Mouse (Mus musculus) granulocyte monocyte progenitor cell, adult 5-6 weeks (primary cell): ENCODE results near the gene Gypa. TPM values are rescaled to one million over a fixed set of nuclear protein-coding genes. Genes with fewer than 3 reads are reported as not detected.

ENCODE experiments used
- ATAC-seq: replicated peaks from 2 replicates; pipeline ENCODE4 v1.8.0; 2016; ENCODE audit warnings: mild to moderate bottlenecking, moderate TSS enrichment, inconsistent platforms; ENCODE audit not compliant: poor library complexity, severe bottlenecking
- total RNA-seq, 2 experiments: library from RNA; stranded (forward) in 1 of 2; stranded (reverse) in 1 of 2; fragments of 200-712, 200-1000 nt in 1 of 2; fragments of >200 nt in 1 of 2; fragmentation: Nextera tagmentation in 1 of 2; gene quantifications; 2 replicates each; pipeline ENCODE4 v1.2.3; 2014 to 2017

The Gypa gene
- not detected in 2 replicates for total RNA-seq (2014; fragmentation: Nextera tagmentation)
- 0.52 TPM in 1 of 2 replicates, not detected in the other for total RNA-seq (2017)

DNA sequence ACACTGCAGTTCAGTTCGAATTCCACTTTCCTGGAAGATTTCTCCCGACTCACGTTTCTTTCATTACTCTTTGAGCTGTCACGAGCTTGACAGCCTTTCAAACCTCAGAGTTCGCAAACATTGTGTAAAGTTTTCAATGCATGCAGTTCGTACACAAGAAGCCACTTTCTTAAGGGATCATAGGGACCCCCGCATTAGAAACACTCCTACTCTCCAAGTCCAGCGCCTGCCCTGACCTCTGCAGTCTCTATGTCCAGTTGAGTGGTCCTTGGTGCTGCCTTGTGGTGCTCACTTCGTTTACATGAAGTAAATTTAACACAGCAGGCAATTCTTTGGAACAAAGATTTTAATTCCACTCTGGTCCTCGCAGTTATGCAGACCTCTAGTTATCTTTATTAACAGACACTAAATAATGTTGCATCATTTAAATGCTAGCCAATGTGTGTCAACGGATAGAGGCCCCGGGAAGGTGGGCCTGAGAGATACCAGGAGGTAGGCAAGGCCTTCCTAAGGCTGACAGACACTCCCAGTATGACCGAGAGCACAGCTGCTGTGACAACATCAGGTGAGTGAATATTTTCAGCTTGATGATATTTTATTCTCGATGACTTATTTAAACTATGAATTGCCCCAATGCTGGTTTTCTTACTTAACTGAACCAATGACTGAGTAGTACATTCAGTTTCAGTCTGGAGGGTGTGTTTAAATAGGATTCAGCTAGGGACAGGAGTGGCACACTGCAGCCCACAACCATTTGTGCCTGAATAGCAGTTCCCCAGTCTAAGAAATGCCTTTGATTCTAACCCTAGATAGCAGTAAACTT is at the start of gene Gypa:
Gene Gypa (plus strand): TSS at position 259 of the 823 bp plus-strand sequence.
- ATAC-seq = no peak; the same call in 1 of the 2 replicates

DNA sequence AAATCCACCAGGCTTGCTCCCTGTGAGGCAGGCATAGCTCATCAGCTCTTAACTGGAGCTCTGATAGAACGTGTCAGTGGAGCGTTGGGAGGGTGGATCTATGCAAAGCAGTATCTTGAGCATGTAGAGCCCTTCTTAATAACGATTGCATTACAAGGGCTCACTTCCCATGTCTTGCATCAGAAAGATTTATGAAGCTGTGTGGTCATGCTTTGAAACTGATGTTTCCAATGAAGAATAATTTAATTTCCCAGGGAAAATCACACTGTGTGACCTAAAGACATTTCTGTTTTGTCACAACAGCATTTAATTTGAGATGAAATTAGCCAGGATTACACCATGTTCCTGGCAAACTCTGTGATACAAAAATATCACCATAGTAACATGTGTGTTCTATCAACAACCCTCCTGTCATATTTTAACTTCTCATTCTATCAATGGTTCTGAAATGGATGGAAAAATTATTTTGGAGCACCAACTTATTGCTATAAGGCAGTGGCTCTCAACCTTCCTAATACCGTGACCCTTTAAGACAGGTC is 49.0 kb upstream of the Gypa start:
- ATAC-seq = peak; percentile 25; the same call in 1 of the 2 replicates

DNA sequence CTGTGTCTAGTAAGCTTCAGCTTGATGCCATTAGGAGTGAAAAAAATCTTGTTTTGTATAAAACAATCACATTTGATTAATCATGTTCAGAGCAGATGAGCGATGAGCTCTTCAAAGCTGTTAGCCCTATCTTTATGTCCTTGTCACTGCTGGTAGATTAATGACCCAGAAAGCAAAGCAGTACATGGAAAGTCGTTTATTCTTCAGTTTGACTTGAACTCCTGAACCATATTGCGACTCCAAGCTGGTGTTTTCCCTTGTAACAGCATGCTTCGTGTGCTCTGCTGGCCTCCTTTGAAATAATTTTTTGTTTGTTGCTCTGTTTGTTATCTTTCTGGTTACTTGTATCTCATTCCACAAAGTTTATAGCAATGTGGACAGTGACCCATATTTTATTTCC is 46.4 kb upstream of the Gypa start:
- ATAC-seq = no peak

DNA sequence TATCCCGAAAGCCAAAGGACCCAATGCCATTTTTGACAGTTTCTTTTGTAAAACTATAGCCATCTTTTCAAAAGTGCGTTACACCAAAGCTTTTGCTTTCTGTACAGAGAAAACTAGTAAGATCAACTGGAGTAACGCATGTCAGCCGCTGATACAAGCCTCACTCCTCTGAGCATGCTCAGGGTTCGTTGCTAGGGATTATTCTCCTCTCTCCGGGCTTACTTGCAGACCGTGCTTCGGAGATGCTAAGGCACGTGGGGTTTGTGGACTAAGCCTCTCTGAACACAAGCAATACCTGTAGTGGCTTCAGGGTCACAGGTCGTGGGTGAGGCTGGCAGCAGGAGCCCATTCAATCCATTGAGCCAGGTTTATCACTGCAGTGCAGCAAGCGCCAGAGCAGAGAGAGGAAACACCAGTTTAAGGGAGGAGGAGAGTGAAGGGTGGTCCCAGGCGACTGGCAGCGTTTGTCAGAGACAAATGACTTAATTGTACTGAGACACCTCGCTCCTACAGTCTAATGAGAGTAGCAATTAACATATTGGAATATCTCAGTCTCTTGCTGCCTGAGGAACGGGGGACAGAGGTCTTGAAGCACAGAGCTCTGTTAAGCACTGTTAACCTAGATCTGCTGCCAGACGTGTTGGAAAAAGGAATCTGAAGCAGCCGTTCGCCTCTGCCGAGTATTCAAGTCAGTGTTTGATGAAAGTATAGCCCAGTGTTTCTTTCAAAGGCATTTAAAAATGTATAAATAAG is 41.5 kb upstream of the Gypa start:
- ATAC-seq = no peak

DNA sequence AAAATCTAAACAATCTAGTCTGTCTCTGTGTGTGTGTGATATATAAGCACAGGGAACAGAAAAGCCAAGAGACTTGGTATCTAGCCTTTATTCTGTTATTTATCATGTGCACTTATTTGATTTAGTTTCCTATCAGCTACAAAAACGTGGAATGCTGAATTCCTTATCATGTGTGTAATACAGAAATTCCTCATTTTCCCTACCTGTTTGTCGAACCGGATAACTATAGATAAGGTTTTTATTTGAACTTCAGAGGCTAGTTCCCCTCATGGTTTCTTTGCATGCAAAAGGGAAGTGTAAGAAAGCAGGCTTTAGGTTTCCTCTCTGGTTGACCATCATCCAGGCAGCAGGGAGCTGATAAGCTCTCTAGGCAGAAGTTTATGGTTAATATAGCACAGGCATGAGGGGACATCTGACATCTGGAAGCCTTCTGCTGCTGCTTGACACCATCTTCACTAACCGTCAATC is 30.1 kb upstream of the Gypa start:
- peak; percentile 93 for ATAC-seq

DNA sequence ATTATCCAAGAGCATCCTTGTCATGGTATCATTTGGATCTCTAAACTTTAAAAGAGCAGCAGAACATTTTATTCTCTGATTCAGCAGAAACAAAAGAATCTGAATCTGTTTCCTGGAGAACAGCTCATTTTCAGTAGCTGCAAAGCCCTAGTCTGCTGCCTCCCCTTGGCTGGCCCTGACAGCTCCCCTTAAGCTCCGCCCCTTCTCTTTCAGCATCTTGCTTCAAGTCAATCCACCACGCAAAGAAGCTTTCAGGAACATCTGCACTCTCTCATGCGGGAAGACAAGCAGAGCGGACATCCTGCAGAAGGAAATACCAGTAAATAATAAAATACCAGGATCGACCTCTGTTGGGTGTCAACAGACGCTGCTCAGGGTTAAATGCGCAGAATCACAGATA is 18.6 kb upstream of the Gypa start:
- ATAC-seq = 0 out of 2 replicates have a peak, but pooled peaks have one; percentile 46

DNA sequence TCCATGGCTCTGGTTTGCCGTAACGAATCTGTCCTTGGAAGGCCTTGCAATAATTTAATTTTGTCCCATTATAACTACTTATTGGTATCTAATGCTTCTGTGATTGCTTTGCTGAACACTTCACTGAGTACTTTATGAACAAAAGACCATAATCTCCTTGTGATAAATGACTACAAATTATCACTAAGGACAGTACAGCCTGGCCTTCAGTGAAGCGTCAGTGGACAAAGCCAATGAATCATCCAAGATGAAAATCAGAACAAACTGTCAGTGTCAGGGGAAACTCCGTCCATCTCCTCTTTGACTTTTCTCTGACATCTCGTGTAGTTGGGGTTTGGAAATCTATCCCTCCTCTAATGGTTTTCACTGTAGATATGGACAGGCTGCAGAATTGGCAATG is 15.4 kb upstream of the Gypa start:
- no peak for ATAC-seq

DNA sequence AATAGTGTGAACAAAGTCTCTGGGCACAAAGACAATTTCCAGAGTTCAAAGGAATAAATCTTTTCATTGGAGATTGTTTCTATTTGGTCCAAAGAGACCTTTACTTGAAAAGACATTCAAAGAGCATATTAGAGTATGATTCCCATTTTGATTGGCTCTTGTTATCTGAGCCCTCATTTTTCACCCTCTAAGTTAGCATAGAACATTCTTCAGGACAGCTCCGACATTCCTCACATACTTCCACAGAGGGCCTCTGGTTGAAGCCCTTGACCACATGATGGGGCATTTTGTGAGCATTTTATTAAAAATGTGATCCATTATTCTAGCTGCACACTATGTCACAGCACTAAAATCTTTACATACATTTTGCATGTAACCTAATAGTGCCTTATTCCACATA is 14.5 kb upstream of the Gypa start:
- no peak for ATAC-seq

DNA sequence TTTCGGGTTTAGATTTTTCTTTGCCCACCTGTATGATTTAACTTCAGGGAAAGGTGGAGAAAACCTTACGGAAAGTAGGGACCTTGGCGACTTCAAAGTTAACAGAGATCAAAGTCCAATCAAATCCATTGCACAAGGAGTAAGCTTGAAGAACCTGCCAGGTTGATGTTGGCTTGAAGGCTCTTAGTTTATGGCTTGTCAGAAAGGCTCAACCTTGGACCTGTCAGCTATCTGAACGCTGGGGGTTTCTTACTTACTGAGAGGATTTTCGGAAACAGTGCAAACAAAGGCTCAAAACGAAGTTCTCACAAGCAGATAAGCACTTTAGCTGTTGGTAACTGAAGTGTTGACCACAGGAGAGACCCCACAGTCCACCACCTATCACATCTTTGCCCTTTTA is 11.4 kb upstream of the Gypa start:
- no peak for ATAC-seq

DNA sequence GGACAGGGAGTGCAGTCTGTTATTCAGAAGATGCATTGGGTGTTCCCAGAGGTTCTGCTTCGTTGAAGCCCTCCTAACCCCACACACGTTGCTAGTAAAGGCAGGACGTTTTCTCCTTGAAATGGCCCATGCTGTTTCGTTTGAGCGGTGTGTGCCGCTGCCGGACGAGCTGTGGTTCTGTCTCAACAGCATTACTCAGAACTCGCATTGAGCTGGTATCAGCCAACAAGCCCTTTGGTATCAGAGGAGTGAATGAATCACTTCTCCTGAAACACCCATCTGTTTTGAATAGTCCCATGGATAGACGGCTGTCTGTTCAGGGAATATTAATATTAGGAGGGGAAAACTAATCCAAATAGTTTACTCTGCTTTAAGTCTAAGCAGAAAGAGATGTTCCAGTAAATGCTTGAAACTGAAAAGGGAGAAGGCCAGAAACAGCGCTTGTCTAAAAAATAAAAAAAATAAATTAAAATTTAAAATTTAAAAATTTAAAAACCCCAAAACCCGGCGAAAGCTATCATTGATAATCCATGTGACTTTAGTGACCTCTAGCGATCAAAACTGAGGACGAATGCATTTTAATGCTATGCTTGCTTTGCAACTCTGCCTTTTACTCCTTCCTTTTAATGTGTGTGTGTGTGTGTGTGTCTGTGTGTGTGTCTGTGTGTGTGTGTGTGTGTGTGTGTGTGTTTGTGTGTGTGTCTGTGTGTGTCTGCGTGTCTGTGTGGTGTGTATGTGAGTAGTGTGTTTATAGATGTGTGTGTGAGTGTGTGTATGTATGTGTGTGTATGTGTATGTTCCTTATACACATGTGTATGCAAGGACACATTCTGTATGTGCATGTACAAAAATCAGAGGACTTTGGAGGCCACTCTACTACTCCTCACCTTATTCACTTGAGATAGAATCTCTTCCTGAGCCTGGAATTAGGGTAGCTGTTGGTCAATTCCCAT is 10.5 kb upstream of the Gypa start:
- no peak for ATAC-seq

DNA sequence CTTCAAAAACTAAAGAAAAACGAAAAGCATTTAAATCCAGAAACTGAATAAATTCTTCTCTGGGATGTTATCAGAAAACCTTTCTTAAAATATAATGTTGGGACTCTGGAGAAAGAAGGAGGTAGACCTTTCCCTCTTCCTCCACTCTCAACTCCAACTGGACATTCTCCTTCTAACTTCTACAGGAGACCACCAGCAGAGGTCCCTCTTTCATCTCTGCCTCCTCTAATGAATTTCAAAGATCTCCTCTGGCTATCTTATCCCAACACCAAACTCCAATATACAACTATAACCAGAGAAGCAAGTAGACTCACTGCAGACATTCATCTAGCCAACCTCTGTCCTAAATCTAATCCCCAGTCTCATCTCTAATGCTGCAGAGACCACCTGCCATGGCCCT is 2.0 kb upstream of the Gypa start:
- ATAC-seq = no peak

DNA sequence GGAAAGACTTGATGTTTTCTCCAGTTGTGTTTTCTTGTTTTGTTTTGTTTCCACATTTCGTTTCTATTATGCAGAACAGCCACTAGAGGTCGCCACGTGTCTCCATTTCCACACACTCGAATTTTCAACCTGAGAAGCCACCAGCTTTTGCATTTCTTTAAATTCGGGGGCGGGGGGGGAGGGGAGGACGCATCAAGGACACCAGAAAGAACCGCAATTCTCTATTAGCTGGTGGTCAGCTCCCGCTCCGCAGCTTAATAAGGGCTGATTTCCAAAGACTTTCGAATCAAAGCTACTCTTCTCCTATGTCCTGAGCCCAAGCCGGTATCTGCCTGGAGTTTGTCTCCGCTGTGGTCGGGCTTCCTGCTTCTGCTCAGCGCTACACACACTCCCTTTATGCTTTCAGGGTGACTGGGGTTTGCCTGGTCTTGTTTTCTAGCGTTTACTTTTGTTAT is 567 bp upstream of the Gypa start:
- ATAC-seq = peak; percentile 68

DNA sequence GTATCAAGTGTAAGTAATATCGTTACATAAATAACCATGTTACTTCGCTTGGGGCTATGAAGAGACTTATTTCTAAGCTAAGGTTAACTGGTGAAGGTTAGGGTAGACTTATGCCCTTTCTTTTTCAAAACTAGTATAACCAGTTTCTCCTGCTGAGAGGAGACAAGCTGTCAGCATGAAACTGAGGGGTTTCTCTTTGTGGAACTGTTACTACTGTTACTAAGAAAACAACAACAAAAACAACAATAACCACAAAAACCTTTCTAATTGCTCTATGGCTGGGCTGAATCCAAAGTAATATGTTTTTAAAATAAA is 722 bp downstream of the Gypa start:
- no peak for ATAC-seq

DNA sequence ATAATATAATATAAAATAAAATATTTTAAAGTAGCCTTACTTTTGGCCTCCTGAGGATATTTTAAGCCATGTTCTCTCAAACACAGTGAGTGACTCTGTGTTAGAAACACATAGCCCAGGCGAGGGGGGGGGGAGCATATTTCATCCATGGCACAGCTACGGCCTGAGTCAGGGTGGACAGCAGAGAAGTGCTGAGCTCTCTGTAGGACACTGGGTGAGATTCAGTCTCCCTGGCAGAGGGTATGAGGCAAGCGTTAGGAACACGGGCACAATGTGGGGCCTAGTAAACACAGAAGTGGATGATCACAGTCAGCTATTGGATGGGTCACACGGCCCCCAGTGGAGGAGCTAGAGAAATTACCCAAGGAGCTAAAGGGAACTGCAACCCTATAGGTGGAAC is 1.2 kb downstream of the Gypa start:
- no peak for ATAC-seq

DNA sequence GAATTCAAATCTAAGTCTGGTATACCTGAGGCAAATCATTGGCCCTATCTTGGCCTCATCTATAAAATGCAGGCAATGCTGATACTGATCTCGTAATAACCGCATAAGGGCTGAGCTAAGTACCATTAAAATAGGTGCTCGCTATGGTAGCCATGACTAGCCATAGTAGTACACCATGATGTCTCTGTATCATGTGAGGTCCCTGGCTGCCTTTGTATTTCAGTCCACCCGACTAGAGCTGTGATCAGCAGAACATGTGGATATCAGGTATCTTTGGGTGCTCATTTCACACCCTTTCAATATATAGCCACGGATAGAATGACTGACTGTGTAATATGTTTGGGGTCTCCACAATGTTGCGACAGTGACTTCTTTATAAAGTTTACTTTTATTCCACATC is 1.9 kb downstream of the Gypa start:
- no peak for ATAC-seq

DNA sequence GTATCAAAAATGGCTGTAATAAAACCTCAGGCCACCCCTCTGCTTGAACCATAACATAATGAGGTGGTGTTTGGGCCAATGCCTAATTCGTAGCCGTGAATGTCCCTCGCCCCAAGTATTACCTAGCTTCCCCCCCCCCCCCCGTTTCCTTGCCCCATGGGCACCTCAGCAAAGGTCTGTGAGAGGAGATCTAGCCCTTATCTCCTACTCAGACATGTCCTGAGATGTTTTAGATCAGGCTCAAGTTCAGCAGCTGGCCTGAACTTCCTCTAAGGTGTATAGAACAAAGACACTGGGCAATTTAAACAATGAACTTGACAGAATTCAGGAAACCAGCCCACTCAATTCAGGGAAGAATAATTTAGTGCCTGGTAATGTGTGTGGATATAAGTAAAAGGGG is 3.7 kb downstream of the Gypa start:
- no peak for ATAC-seq

DNA sequence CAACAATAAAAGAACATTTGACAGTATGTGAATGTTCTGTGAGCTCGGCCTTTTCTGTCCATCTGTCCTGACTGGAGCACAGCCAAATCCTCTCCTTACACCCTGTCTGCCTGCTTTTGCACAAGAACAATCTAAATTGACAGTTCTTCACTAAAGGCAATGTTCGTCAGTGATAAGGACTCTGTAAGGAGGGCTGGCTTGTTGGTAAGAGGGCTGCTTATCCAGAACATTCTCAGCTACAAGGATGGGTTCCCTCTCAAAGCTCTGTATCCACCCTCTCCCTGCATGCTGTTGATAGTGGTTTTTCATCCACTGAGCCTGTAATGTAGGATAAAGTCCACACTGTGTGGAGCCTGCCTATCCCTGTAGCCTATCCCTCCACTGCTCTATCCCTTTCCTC is 6.7 kb downstream of the Gypa start:
- ATAC-seq = no peak

DNA sequence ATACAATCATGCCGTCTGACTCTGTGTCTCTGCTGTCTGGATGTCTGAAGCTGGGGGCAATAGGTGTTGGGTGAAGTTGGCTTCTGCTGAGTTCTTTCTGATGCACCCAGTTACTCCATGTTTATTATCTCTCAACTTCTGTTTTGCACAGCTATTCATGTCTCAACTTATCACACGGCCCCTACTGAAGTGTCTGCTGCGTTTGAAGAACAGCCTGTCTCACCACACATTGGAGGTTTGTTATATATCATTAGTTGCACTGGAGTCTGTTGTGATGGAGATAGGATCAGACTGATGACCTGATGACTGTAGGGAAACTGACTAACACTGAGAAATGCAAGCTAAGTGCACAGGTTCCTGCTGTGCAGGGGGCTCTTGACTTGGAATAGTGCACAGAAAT is 7.2 kb downstream of the Gypa start:
- ATAC-seq = no peak

DNA sequence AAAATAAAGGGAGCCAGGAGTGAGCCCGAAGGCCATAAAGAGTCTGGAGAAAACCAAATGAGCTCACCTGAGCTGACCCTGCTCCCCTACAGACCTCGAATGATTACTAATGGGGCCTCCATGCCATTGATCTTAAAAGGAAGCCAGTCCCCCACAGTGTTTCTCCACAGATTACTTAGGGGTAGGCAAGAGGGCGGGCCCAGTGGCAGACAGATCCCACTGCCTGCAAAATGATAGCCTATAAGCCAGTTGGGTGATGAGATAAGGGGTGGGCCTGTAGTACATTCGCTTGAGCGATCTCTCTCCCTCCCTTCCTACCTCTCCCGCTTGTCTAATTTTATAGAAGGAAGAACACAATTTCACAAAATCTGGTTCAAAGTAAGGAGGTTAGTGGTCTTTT is 7.7 kb downstream of the Gypa start:
- no peak for ATAC-seq
